Mouse (Mus musculus) cerebellum, adult 8-10 months (tissue): ENCODE measurements around the gene Rftn1.

Source experiments
- DNase-seq: peaks from one replicate; pipeline ENCODE4 v3.0.0; 2022

The Rftn1 gene

GRCm38 (mm10) chr17:49979761-49980285 is 210.7 kb downstream of the Rftn1 start:
- no peak for DNase-seq

- no peak for DNase-seq
These were observed 213.1 kb downstream of the Rftn1 start for GRCm38 (mm10) chr17:49977424-49977790.

- no peak for DNase-seq
These were observed 213.6 kb downstream of the Rftn1 start for GRCm38 (mm10) chr17:49976678-49977423.

- DNase-seq: no peak
These were observed 215.0 kb downstream of the Rftn1 start for GRCm38 (mm10) chr17:49975481-49975880.

- no peak for DNase-seq
These were observed 215.5 kb downstream of the Rftn1 start for GRCm38 (mm10) chr17:49974996-49975395.

- no peak for DNase-seq
These were observed 218.3 kb downstream of the Rftn1 start for GRCm38 (mm10) chr17:49972164-49972563.

- DNase-seq: no peak
These were observed 219.4 kb downstream of the Rftn1 start for GRCm38 (mm10) chr17:49971057-49971456.

GRCm38 (mm10) chr17:49968467-49969207 is 221.8 kb downstream of the Rftn1 start:
- peak; percentile 71 for DNase-seq

GRCm38 (mm10) chr17:49965846-49966762 is 224.4 kb downstream of the Rftn1 start:
- no peak for DNase-seq

GRCm38 (mm10) chr17:49965035-49965434 is 225.4 kb downstream of the Rftn1 start:
- DNase-seq: no peak

GRCm38 (mm10) chr17:49964471-49964870 is 226.0 kb downstream of the Rftn1 start:
- no peak for DNase-seq

- no peak for DNase-seq
These were observed 231.5 kb downstream of the Rftn1 start for GRCm38 (mm10) chr17:49959021-49959420.

- no peak for DNase-seq
These were observed 238.4 kb downstream of the Rftn1 start for GRCm38 (mm10) chr17:49951856-49952607.

GRCm38 (mm10) chr17:49951491-49951855 is 239.0 kb downstream of the Rftn1 start:
- peak; percentile 79 for DNase-seq

GRCm38 (mm10) chr17:49942674-49943073 is 247.8 kb downstream of the Rftn1 start:
- DNase-seq: no peak
